Mouse (Mus musculus): ENCODE results near the gene Fam162b.

Fam162b gene

DNA sequence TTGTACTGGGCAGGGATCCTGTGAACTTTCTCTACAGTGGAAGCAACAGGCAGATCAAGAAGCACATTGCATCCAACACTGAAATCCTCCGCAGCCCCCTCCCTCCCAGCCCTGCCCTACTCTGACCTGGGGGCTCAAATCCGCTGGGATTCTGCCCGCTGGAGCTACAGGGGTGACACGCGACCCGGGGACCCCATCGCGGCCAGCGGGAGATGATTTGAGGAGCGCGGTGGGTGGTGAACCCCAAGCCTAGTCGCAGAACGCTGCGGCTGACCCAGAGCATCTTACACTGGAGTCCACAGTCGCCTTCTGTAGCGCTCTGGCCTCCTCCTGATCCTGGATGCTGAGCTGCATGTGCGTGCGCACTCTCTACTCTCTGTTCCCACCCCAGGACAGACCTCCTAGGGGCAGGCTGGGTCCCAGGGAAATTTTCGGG, at the start of gene Fam162b:
TSS of gene Fam162b (minus strand) at position 379 of the 436 bp plus-strand sequence.
- in situ Hi-C loops (cut with MboI) = no loop called here

DNA sequence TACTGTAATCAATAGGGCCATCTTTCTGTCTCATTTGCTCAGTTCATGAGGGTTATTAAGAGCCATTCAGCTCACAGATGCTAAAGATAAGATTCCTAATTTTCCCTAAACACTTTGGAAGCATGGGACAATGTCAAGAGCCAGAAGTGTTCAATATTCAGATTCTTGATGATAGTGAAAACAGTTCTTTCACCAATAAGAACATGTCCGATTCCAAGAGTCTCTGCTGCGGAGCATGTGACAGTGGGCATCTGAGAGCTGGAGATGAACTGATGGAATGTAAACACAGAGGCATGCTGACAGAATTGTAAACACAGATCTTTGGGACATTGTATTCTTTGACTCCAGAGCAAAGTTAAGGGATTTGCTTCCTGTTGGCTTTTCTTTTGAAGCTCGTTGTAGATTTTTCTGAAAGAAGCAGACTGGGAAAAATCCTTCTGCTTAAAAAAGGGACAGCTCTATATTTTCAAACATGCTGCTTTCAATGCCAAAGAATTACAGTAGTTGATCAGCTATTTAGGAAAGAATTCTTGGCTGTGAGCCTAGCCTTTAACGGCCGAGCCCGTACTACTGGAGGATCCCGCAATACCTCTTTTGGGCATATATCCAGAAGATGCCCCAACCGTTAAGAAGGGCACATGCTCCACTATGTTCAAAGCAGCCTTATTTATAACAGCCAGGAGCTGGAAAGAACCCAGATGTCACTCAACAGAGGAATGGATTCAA, 41.3 kb upstream of the Fam162b start, which contains the start of gene Gprc6a:
TSS of gene Gprc6a (minus strand) at position 51 of the 726 bp plus-strand sequence.
- in situ Hi-C loops (cut with MboI) = no loop called here

DNA sequence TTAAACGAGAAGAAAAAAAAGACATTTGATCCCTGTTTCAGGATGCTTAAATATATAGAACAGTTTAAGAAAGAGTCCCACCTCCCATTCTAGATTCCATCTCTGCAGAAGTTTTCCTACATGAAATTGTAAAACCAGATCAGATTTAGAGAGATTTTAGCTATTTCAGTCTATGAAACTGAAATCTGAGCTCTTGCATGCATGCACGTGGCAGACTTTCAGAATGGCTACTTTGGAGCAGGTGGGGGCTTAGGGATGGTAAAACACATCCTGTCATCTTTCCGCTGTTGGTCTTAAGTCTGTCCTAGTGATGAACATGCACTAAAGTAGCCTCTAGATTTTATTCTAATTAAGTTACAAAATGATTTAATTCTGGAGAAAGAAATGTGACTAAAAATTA, 30.9 kb upstream of the Fam162b start:
- in situ Hi-C loops (cut with MboI) = no loop called here

GRCm38 (mm10) chr10:51620126-51620525, 29.8 kb upstream of the Fam162b start:
- in situ Hi-C loops (cut with MboI) = no loop called here

GRCm38 (mm10) chr10:51618538-51618937, 28.2 kb upstream of the Fam162b start:
- in situ Hi-C loops (cut with MboI) = no loop called here

DNA sequence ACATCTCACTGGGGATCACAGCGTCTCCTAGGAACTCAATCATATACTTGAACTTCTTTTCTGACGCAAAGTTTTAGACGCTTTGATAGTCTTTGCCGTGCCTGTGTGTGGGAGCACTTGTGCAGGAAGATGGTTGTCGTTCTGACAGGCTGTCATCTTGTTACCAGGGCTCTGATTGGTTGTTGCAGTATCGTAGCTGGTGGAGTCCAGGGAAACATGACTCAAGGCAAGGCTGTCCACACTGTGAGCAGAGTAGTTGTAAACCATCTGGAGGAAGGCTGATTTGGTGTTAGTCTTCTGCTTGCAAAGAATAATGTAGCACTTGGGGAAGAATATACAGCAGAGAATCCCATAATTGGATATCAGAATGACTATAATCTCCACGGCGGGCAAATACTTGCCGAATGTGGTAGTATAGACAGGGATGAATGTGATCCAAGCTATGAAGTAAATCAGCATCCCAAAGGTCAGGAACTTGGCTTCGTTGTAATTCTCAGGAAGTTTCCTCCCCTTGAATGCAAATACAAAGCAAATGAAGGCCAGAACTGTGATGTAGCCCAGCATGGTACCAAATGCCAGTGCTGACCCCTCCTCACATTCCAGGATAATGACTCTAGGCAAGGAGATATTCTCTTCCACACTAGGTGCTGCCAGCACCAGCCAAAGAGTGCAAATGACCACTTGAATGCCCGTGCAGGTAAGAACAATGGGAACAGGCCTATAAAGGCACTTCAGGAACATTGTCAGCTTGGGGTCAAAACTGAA, 24.7 kb upstream of the Fam162b start:
- in situ Hi-C loops (cut with MboI) = no loop called here

- in situ Hi-C loops (cut with MboI) = no loop called here
Measured at GRCm38 (mm10) chr10:51613421-51613820, 23.1 kb upstream of the Fam162b start.

DNA sequence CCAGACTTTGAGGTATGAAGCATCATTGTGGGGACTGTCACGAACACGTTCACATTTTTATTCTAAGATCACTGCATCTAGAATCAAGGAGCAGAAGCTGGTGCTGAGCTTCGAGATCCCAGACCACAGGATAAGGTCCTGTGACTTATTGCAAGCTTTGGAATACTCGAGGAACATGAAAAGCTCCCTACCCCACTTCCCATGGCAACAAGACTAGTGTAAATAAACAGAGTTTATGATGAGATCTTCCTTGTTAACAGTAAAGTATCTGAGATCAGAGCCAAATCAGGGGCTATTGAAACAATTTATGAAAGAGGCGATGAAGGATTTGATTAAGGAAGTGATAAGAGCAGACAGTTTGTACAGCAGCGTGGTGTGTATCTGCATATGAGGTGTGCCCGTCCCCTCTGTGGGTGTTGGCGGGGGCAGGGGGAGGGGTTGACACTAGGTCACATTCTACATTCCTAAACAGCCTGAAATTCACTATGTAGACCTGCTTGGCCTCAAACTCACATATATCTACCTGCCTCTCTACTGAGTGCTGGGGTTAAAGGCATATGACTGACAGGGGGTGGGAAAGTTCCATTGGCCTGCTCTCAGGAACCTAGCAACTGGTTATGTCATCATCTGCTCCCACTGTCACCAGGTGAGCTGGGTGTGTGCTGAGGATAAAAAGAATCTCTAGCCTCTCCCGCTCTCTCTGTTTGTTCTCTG, 21.8 kb upstream of the Fam162b start:
- in situ Hi-C loops (cut with MboI) = no loop called here

DNA sequence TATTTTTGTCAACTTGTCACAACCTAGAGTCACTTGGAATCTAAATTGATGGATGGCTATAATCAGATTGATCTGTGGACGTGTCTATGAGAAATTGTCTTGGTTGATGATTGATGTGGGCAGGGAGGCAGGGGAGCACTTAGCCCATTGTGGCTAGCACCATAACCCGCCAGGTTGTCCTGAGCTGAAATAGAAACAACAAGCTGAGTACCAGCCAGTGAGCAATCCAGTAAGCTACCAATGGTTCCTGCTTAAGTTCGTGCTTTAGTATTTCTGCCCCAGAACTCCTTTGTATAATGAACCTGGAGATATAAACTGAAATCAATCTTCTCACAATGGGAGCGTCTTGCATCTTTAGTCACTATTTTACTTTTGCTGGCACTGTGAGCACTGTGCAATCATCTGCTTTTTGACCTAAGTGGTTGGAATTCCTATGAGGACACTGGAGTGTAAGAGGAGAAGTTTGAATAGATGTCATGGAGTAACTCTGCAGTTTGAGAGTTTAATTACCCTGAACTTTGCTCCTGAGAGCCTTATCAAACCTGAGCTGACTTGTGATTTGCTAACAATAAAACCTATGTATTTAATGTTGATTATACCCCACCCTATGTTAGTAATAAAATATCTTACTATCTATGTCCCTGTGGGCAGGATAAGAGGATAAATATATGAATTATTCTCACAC, 19.6 kb upstream of the Fam162b start:
- in situ Hi-C loops (cut with MboI) = no loop called here

GRCm38 (mm10) chr10:51596928-51597635, 6.8 kb upstream of the Fam162b start:
- in situ Hi-C loops (cut with MboI) = no loop called here

GRCm38 (mm10) chr10:51595001-51595931, 4.9 kb upstream of the Fam162b start:
- in situ Hi-C loops (cut with MboI) = no loop called here

GRCm38 (mm10) chr10:51591574-51591973, 1.3 kb upstream of the Fam162b start:
- in situ Hi-C loops (cut with MboI) = no loop called here

DNA sequence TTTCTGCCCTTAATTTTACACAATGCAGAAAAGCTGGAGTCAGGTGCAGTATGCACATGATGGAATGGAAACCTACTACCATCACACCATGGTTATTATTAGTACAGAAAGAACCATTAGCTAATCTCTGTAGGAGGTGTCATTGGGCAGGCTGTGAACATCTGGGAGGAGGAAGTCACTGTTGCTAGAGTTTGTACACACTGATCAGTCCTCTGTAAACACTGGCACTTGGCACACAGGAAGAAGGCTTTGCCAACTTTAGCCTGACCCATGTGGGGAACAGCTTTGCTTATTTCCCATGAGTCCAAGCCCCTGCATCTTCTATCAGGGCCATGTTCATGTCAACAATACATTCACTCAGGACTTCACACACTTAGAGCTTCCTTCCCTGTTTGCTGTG, 5.4 kb downstream of the Fam162b start:
- in situ Hi-C loops (cut with MboI) = no loop called here

- in situ Hi-C loops (cut with MboI) = no loop called here
Measured at GRCm38 (mm10) chr10:51584378-51584777, 5.9 kb downstream of the Fam162b start.

DNA sequence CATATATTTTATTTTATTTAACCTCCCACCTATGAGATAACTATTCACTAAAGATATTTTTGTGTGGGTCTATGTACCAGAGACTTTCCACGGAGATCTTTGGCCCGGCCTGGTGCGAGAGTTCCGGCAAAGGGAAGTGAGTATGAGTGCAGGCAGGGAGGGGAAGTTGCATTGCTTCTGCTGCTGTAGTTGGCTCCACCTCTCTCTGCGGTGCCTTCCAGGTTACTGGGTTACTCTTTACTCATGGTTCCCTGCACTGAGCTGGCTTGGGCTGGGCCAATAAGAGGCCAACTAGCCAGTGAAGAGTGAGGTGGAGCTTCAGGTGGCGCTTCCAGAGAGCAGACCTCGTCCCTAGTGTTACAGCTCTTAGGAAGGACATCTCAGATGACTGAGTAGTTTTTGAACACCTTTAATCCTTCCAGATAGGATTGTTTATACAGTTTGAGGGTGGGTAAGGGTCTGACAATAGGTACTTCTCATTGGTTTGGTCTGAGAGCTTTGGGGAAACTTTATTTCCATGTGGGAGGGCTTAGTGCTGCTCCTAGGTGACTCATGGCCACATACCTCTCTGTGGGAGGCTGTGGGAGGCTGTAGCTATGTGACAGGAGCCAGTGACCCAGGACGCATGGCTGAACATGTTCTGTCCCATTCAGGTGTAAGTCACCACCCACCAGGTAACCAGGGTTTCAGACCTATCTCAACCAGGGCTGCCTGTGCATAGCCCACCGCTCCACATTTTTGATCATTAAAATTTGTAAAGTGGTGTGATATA, 18.9 kb downstream of the Fam162b start:
- in situ Hi-C loops (cut with MboI) = no loop called here

DNA sequence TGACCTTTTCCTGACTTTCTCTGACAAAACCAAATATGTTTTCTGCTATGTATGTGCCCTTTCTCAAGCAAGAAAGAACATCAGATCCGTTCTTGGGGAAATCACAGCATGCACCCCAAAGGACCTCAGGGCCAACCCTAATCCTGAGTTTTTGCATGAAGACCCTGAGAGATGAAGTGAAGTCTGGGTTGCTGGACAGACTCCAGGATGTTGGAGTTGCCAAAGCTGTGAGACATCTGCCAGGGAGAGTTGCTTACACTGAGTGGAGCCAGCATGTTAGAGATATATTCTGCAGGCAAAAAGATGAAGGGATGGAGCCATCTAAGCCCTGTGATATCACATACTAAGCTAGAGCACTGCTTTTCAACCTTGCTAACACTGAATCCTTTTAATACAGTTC, 34.3 kb downstream of the Fam162b start:
- in situ Hi-C loops (cut with MboI) = no loop called here

DNA sequence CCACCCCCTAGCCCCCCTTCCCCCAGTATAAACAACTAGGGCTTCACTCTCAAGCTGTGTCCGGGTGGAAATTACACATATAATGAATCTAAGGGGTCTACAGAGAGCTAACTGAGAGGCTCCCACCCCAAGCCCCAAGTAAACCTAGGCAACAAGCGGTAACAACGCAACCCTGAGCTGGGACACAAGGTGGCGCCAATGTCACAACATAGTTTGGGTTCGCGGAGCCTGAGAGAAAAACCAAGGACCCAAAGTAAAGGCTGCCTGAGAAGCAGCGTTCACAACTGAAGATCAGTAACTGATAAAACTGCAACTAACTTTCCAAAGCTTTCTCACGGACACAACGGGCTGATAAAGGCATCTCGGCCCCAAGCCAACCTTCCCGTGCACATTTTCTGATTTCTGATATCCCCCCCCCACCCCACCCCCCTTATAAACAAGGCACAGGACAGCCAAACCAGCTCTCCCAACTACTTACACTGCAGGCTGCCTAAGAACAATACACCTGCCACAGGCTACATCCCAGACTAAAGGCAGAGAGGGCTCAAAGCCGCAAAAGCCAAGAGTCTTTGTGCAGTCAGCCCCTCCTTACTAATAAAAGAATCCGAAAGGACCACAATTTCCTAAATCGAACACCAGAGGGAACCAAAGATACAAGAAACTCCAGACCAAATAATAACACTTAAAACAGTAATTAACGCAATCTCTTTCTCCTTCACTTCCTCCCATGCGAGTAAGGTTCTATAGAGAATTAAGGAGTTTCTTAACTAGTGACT, 36.8 kb downstream of the Fam162b start:
- in situ Hi-C loops (cut with MboI) = no loop called here
